Mouse (Mus musculus) induced T-regulatory cell, adult 2 months (primary cell): ENCODE measurements at regions not wholly inside any gene's neighbourhood (a gene's known extent, or its start where the extent isn't known, plus 50 kb on each side); places are given as distances from the start of the nearest gene placed in this dataset.

Experiments
- DNase-seq: peaks from one replicate; pipeline ENCODE4 v3.0.0-alpha.2; 2012; ENCODE audit warnings: low read depth

- DNase-seq, result no peak
Measured at GRCm38 (mm10) chr2:179263888-179264287, 178.3 kb upstream of the Cdh4 start.

- no peak for DNase-seq
Measured at GRCm38 (mm10) chr2:179265436-179265835, 176.8 kb upstream of the Cdh4 start.

- no peak for DNase-seq
Measured at GRCm38 (mm10) chr2:179277204-179277886, 164.9 kb upstream of the Cdh4 start.

- DNase-seq, result no peak
Measured at GRCm38 (mm10) chr2:179277887-179278282, 164.3 kb upstream of the Cdh4 start.

- no peak for DNase-seq
Measured at GRCm38 (mm10) chr2:179282276-179282675, 160.0 kb upstream of the Cdh4 start.

GRCm38 (mm10) chr2:179290394-179290793 is 151.8 kb upstream of the Cdh4 start:
- no peak for DNase-seq

- DNase-seq, result no peak
Measured at GRCm38 (mm10) chr2:179291046-179291563, 151.1 kb upstream of the Cdh4 start.

GRCm38 (mm10) chr2:179291958-179292357 is 150.3 kb upstream of the Cdh4 start:
- DNase-seq, result no peak

- DNase-seq, result no peak
Measured at GRCm38 (mm10) chr2:179292566-179292965, 149.7 kb upstream of the Cdh4 start.

- no peak for DNase-seq
Measured at GRCm38 (mm10) chr2:179293114-179293513, 149.1 kb upstream of the Cdh4 start.

- DNase-seq, result no peak
Measured at GRCm38 (mm10) chr2:179297057-179297456, 145.2 kb upstream of the Cdh4 start.

- no peak for DNase-seq
Measured at GRCm38 (mm10) chr2:179303765-179304164, 138.5 kb upstream of the Cdh4 start.

GRCm38 (mm10) chr2:179307286-179307931 is 134.8 kb upstream of the Cdh4 start:
- DNase-seq, result no peak

- no peak for DNase-seq
Measured at GRCm38 (mm10) chr2:179307932-179308303, 134.3 kb upstream of the Cdh4 start.

GRCm38 (mm10) chr2:179318046-179318445 is 124.2 kb upstream of the Cdh4 start:
- no peak for DNase-seq

- no peak for DNase-seq
Measured at GRCm38 (mm10) chr2:179325242-179325641, 117.0 kb upstream of the Cdh4 start.

GRCm38 (mm10) chr2:179332872-179333489 is 109.2 kb upstream of the Cdh4 start:
- no peak for DNase-seq

- no peak for DNase-seq
Measured at GRCm38 (mm10) chr2:179333587-179333986, 108.6 kb upstream of the Cdh4 start.

- no peak for DNase-seq
Measured at GRCm38 (mm10) chr2:179336235-179336634, 106.0 kb upstream of the Cdh4 start.

- no peak for DNase-seq
Measured at GRCm38 (mm10) chr2:179352676-179353075, 89.6 kb upstream of the Cdh4 start.

- DNase-seq, result no peak
Measured at GRCm38 (mm10) chr2:179354866-179355265, 87.4 kb upstream of the Cdh4 start.

GRCm38 (mm10) chr2:179370882-179371546 is 71.2 kb upstream of the Cdh4 start:
- no peak for DNase-seq

- DNase-seq, result no peak
Measured at GRCm38 (mm10) chr2:179371553-179371952, 70.7 kb upstream of the Cdh4 start.
